Mouse (Mus musculus) T-helper 17 cell (primary cell): ENCODE measurements around the gene Mcam.

Source experiments
- in situ Hi-C, 2 experiments: fragments of 300-600 bp; cut with MboI, MseI; formaldehyde crosslinking; loops; 1 replicate in 1 of 2; 2 replicates in 1 of 2; pipeline ENCODE4 v1.15.1; 2025; ENCODE audit warnings: high pct_unique_total_duplicates in 2 of 2

The Mcam gene

GRCm38 (mm10) chr9:44134101-44134850 is at the start of gene Mcam:
Gene Mcam (plus strand): TSS chr9:44134469.
- in situ Hi-C loops = loop anchor here in 1 of 2 experiments (5.0 kb wide), 1 partner anchor 128 kb away; no protein-coding TSS in a partner anchor

DNA sequence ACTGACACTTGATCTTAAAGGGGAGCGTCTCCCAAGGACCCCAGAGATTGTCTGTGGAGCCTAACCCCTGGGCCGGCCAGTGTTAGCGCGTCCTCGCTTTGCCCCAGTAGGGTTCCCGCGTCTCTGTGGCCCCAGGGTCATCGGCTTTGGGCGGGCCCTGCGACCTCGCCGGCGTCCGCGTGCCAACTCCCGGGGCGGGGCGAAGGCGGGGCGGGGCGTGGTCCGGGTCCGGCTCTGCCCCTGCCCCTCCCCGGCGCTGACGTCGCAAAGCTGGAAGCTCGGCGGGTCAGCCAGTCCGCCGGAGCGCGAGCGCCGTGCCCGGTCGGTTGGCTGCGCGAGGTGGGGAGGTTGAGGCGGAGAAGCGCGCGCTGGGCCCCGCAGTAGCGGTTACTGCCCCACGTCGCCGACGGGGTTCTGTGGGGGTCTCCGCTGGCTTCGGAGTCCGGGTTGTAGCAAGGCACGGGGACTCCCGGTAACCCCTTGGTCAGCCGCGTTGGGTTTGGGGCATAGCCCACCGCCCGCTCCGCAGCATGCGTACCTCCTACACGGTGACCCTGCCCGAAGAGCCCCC is 49.5 kb upstream of the Mcam start:
- in situ Hi-C loops = no loop called here

DNA sequence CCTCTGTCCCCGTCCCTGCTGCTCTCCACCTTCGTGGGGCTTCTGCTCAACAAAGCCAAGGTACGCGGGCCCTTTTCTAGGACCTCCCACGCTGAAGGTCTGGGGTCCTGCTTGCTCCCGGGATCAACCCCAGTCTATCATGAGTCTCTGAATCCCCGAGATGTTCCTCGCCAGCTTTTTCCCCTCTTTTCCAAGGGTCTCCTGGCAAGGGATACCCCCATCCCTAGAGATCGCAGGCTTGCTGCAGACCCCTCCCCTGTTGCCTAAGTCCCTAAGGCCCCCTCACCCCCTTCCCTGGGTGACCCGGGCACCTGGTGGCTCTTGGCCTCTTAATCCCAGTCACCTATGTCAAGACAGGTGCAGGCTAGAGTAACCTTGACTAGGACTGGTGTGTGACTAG is 49.0 kb upstream of the Mcam start:
- in situ Hi-C loops = no loop called here

DNA sequence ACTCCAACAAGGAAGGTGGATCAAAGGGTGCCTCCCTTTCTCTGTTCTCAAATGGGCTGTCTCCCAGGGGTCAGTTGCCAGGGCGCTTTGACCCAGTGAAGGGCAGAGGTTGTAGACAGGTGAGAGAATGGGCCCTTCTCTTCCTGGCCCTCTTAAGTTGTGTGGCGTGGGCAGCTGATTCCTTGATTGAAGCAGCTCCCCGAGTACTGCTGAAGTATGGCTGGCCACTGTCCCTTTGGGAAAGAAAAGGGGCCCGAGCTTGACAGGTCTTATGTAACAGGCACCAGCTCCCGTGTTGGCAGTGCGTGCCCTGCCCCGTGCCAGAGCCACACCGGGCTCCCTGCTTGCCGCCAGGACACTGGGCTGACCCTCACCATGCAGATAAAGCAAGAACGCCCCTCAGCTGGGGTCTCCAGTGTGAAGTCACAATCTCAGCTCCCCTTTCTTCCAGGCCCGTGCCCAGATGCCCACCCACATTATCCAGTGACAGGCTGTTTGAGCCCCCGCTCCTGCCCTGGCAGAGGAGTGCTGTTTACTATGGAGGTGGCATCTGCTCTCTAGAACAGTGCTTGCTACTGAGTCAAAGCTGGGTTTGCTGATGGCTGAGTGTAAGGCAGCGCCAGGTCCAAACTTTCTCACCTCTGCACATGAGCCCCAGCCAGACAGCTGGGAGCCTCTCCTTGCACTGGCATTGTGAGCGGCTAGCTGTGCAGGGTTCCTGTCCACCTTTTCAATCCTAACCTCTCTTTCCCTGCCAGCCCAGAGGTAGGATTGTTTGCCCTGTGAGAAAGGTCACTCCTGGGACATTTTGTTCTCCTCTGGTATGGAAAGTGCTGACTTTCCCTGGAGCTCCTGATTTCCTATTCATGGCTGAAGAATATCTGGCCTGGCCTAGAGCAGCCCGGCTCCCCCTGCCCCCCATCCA is 48.3 kb upstream of the Mcam start:
- in situ Hi-C loops = no loop called here

- in situ Hi-C loops = no loop called here
Observed at GRCm38 (mm10) chr9:44086960-44087359, 47.3 kb upstream of the Mcam start.

DNA sequence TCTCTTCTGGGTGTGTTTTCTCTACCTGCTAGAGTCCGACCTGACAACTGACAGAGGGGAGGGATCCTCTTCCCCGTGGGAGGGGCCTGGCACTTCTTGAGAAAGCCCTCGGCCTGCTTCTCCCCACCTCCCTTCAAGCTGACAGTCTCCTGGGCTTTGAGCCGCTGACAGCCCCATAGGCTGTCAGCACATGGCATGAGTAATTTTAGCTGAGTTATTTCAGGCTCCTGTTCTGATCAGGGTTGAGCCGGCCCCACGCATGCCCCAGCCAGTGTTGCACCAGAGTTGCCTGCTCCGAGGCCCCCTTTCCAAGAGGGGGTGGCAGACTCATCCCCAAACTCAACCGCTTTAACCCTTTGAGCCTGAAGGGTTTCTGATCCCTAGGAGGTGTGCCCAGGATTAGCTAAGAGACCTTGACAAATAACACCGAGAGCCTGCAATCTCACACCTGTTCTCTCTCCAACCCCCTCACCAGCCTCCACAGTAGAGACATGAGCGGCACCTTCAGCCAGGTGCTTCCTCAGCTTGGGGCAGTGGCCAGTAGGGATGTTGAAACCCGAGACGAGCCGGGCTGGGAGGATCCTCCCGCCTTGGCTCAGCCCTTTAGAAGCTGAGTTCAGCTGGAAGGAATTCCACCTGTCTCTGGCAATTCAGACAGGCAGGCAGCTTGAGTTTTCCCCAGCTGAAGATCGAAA is 46.4 kb upstream of the Mcam start:
- in situ Hi-C loops = no loop called here

- in situ Hi-C loops = no loop called here
Observed at GRCm38 (mm10) chr9:44088877-44089608, 45.2 kb upstream of the Mcam start.

DNA sequence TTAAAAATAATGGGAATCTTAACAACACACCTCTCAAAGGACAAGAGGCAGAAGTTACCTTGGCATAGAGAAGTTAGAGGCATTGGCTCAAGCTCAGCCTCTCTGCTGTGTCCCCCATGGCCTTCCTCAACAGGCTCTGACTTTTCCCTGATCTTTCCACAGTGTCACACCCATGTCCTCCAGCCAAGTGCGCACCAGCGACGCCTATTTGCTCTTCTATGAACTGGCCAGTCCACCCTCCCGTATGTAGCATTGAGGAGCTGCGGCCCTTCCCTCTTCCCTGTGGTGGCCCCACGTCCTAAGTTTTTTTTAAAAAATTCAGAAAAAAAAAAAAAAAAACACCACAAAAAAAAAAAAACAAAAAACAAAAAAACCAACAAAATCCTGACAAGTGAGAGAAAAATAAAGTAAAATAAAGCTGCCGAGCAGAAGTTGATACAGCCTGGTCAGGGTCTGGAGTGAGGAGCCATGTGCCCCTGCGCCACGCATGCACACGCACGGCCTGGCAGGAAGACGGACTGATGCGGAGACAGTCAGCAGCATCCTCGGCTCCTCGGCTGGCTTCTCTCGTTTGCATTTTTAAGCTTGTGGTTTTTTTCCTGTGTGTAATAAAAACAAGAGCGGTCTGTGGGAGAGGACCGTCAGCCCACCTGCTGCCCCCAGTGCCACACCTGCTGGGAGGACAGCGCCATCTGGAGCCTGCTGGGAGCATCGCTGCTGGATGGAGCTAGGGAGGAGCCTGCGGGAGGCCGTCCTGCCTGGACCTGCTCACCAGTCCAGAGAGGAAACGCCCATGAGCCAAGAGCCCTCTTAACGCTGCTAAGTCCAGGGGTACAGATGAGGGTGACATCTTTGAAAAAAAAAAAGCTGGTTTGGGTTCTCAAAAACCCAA is 40.4 kb upstream of the Mcam start:
- in situ Hi-C loops = no loop called here

- in situ Hi-C loops = no loop called here
Observed at GRCm38 (mm10) chr9:44094737-44095136, 39.5 kb upstream of the Mcam start.

DNA sequence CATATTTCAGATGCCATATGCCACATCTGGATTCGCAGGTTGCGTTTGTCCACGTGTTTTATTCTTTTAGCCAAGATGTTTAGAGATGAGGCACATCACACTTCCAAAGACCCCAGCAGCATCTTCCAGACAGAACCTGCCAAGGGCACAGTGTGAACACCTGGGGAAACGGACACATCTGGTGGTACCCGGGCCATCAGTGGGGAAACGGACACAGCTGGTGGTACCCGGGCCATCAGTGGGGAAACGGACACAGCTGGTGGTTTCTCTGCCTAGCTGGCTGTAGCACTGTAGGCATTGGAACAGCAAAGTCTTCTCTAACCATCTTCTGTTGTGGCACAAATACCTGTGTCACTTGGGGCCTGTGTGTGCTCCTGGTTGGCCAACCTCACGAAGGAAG is 38.5 kb upstream of the Mcam start:
- in situ Hi-C loops = no loop called here

GRCm38 (mm10) chr9:44096536-44096935 is 37.7 kb upstream of the Mcam start:
- in situ Hi-C loops = no loop called here

- in situ Hi-C loops = no loop called here
Observed at GRCm38 (mm10) chr9:44101490-44101889, 32.8 kb upstream of the Mcam start, which contains the start of gene Mfrp. Gene Mfrp (plus strand): TSS chr9:44101729.

GRCm38 (mm10) chr9:44104881-44105280 is 29.4 kb upstream of the Mcam start:
- in situ Hi-C loops = loop anchor here in 1 of 2 experiments (5.0 kb wide), 1 partner anchor 118 kb away; no protein-coding TSS in a partner anchor

DNA sequence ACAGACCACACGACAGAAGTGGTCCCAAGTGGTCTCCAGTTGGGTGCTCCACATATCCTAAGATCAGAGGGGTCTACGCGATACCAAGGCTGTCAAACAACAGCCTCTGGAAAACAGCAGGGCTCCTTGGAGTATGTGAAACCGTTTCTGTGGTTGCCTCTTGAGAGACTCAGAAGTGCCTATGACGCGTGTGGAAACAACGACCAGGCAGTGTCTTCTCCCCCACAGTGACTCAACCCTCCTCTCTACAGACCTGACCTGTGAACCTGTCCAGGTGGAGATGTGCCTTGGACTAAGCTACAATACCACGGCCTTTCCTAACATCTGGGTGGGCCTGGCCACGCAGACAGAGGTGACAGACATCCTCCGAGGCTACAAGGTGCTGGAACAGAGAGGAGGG is 28.5 kb upstream of the Mcam start:
- in situ Hi-C loops = loop anchor here in 1 of 2 experiments (5.0 kb wide), 1 partner anchor 118 kb away; no protein-coding TSS in a partner anchor

DNA sequence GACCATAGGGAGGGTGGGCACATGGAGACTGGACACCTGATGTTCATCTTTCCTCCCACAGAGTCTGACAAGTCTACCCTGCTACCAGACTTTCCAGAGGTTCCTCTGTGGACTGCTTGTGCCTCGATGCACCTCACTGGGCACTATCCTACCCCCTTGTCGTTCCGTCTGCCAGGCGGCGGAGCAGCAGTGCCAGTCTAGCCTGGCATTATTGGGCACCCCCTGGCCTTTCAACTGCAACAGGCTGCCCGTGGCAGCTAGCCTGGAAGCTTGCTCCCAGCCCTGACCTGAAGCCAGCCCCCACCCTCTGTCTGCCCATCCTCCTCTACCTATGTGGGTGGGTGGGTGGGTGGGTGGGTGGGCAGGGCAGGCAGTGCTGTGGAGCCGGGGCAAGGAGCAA is 28.1 kb upstream of the Mcam start:
- in situ Hi-C loops = loop anchor here in 1 of 2 experiments (5.0 kb wide), 1 partner anchor 119 kb away; no protein-coding TSS in a partner anchor

DNA sequence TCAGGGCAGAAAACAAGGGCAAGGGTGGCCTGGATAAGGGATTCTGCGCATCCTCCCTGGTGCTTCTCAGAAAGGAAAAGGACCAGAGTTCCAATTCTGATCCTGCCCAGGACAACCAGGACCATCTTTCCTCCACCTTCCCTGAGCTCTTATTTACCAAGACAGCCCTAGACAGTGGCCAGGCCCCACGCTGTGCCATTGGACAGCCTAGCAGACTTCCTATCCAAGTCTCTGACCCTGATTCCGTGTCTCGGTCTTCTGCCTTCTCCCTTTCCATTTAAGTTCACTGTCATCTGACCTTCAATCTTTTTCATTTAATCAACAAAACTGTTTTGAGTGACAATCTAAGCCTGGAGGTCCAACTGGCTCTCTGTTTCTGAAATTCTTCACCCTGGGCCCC is 27.7 kb upstream of the Mcam start:
- in situ Hi-C loops = loop anchor here in 1 of 2 experiments (5.0 kb wide), 1 partner anchor 119 kb away; no protein-coding TSS in a partner anchor

DNA sequence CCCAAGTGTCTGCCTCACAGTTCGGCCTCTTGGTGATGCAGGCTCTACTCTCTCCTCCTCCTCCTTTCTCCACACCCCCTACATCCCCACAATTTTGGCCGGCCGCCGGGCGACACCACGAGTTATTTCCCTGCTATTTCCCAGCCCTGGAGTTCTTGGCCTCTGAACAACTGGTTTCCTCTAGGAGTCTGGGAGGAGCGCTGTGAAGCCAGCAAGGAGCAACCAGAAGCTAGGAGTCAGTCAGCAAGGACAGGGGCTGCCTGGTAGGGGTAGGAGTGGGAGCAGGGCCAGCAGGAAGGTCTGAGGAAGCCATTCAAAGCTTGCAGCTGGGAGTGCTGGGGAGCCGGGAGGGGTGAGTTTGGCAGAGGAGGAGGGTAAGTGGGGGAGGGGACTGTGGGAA is 27.2 kb upstream of the Mcam start, which contains the start of gene C1qtnf5:
TSS of gene C1qtnf5 (plus strand) at position 136 of the 400 bp plus-strand sequence.
- in situ Hi-C loops = loop anchor here in 1 of 2 experiments (5.0 kb wide), 1 partner anchor 120 kb away; no protein-coding TSS in a partner anchor

DNA sequence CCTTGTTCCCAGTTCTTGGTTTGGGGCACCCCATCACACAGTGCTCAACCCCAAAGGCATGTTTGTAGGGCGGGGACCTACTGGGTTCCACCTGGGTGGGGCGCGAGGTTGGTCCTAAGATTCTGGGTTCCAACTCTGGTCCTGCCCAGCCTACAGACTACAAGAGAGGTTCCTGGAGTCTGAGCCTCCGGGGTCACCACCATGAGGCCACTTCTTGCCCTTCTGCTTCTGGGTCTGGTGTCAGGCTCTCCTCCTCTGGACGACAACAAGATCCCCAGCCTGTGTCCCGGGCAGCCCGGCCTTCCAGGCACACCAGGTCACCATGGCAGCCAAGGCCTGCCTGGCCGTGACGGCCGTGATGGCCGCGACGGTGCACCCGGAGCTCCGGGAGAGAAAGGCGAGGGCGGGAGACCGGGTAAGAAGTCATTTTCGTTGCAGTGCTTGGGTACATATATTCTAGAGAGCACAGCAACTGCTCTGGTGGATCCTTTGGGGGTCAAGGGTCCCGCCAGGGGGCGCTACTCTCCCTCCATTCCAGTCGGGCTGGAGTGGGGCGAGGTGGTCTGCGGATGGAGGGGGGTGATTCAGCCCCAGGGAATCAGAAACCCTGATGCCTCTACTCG is 26.6 kb upstream of the Mcam start:
- in situ Hi-C loops = loop anchor here in 1 of 2 experiments (5.0 kb wide), 1 partner anchor 120 kb away; no protein-coding TSS in a partner anchor
